Mouse (Mus musculus): ENCODE results near the gene Fam98b. TPM values are rescaled to one million over a fixed set of nuclear protein-coding genes. Genes with fewer than 3 reads are reported as not detected.

Gene Fam98b
- total RNA-seq (2022): 10 to 100 TPM; 47.7 to 55.1 (median 48.9) TPM

- DNase-seq (ENCODE audit: low spot score in 2 of 2): peak; percentile 75 to 90
Measured at GRCm38 (mm10) chr2:117249255-117250000, at the start of gene Fam98b. Fam98b (plus strand) TSS chr2:117249739.

- no peak for DNase-seq (ENCODE audit: low spot score in 2 of 2)
Measured at GRCm38 (mm10) chr2:117200869-117201338, 48.6 kb upstream of the Fam98b start.

GRCm38 (mm10) chr2:117203350-117203749 lies 46.2 kb upstream of the Fam98b start:
- DNase-seq (ENCODE audit: low spot score in 2 of 2): peak in 1 of 2 experiments; percentile 62

GRCm38 (mm10) chr2:117204534-117204933 lies 45.0 kb upstream of the Fam98b start:
- DNase-seq (ENCODE audit: low spot score in 2 of 2): no peak

GRCm38 (mm10) chr2:117205066-117205465 lies 44.5 kb upstream of the Fam98b start:
- DNase-seq (ENCODE audit: low spot score in 2 of 2): no peak

GRCm38 (mm10) chr2:117210416-117211085 lies 39.0 kb upstream of the Fam98b start:
- no peak for DNase-seq (ENCODE audit: low spot score in 2 of 2)

GRCm38 (mm10) chr2:117216152-117216551 lies 33.4 kb upstream of the Fam98b start:
- no peak for DNase-seq (ENCODE audit: low spot score in 2 of 2)

GRCm38 (mm10) chr2:117217695-117218216 lies 31.8 kb upstream of the Fam98b start:
- DNase-seq (ENCODE audit: low spot score in 2 of 2): peak in 1 of 2 experiments; percentile 39

GRCm38 (mm10) chr2:117219536-117219935 lies 30.0 kb upstream of the Fam98b start:
- DNase-seq (ENCODE audit: low spot score in 2 of 2): no peak

- no peak for DNase-seq (ENCODE audit: low spot score in 2 of 2)
Measured at GRCm38 (mm10) chr2:117222651-117223050, 26.9 kb upstream of the Fam98b start.

GRCm38 (mm10) chr2:117228601-117229125 lies 20.9 kb upstream of the Fam98b start:
- peak in 1 of 2 experiments; percentile 29 for DNase-seq (ENCODE audit: low spot score in 2 of 2)

GRCm38 (mm10) chr2:117230261-117230660 lies 19.3 kb upstream of the Fam98b start:
- DNase-seq (ENCODE audit: low spot score in 2 of 2): no peak

- peak; percentile 78 to 82 for DNase-seq (ENCODE audit: low spot score in 2 of 2)
Measured at GRCm38 (mm10) chr2:117231257-117231656, 18.3 kb upstream of the Fam98b start.

- no peak for DNase-seq (ENCODE audit: low spot score in 2 of 2)
Measured at GRCm38 (mm10) chr2:117241953-117242352, 7.6 kb upstream of the Fam98b start.

- DNase-seq (ENCODE audit: low spot score in 2 of 2): no peak
Measured at GRCm38 (mm10) chr2:117250001-117250510, 517 bp downstream of the Fam98b start.

GRCm38 (mm10) chr2:117255415-117255814 lies 5.9 kb downstream of the Fam98b start:
- no peak for DNase-seq (ENCODE audit: low spot score in 2 of 2)

GRCm38 (mm10) chr2:117257617-117258016 lies 8.1 kb downstream of the Fam98b start:
- DNase-seq (ENCODE audit: low spot score in 2 of 2): no peak

GRCm38 (mm10) chr2:117262184-117262583 lies 12.6 kb downstream of the Fam98b start:
- DNase-seq (ENCODE audit: low spot score in 2 of 2): no peak

- peak; percentile 21 to 60 for DNase-seq (ENCODE audit: low spot score in 2 of 2)
Measured at GRCm38 (mm10) chr2:117263786-117264408, 14.4 kb downstream of the Fam98b start.

- no peak for DNase-seq (ENCODE audit: low spot score in 2 of 2)
Measured at GRCm38 (mm10) chr2:117288291-117288690, 38.8 kb downstream of the Fam98b start.

Data from left cerebral cortex, adult 8-10 months (tissue).